In the genomic region with DNA sequence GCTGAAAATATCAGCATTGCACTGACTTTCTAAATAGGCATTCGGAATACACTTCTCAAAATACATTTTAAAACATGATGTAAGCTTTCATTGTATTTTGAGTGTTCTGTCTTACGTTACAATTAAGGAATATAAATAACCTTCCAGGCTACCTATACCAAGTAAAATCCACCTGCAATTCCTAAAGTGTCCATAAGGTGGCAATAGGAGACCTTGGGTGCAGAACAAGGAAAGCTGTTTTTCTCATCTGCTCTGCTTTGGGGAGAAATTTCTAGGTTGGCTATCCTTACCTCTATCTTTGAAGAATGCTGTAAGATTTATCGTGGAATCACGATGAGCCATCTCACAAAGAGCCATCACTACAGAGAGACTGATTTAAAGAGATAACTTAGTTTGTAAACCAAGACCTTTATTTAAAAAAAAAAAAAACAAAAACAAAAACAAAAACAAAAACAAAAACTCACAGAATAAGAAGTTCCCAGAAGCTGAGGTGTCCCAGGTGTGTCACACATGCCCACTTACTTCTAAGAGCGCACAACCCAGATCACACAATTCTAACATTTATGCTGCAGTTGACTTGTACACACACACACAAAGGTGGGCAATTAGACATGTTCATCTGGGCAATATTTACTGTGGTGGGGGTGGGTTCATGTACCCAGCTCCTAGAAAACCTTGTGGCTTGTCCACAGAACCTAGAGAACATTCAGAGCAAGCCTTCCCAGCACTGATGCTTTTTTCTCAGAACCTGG, we compare ENCODE assay signal across 9 mouse cellular contexts.
DNase-seq lines count a peak whose midpoint lies in the region; ATAC-seq and TF ChIP-seq lines count a peak whose summit lies in the region.
"Had no signal": no experiment of that assay in that cellular context is flagged by ENCODE, and none has a peak within 500 bp of the region (broad histone marks: within the 10 kb centered on the region; RNA-seq: fewer than 3 reads in every experiment).

No protein-coding gene starts in this region.

- dilution Hi-C loops in CH12.LX (cut with MboI; ENCODE audit: extremely low pct_ligation_motif_present, extremely low pct_unique_long_range_greater_than_20kb, low sequenced_read_pairs): no loop called here

- 34% methylated on average over 5 of the region's 5 CpGs for WGBS in hindbrain, embryonic 13.5 days

- TF ChIP-seq CTCF in CH12.LX (conservative IDR thresholded peaks at IDR 0.05 in 1 of 2, IDR thresholded peaks at IDR 0.05 in 1 of 2; ENCODE audit: low read depth in 2 of 2, low read length in 2 of 2): peak; percentile 75 to 85

- no peak overlapping the region for H3K27ac ChIP-seq in CH12.LX (ENCODE audit: insufficient read depth, low read depth)
- no peak overlapping the region for H3K27ac ChIP-seq in hindbrain, embryonic 13.5 days
- H3K27ac ChIP-seq: embryonic facial prominence, embryonic 13.5 days had no signal

- no peaks in the 10 kb centered on the region for H3K36me3 ChIP-seq in CH12.LX (replicated peaks in 1 of 2; ENCODE audit: control insufficient read depth in 1 of 2, insufficient read depth in 1 of 2, low read length in 1 of 2)
- no peaks in the 10 kb centered on the region for H3K36me3 ChIP-seq in hindbrain, embryonic 13.5 days
- H3K36me3 ChIP-seq: embryonic facial prominence, embryonic 13.5 days had no signal

- no peaks in the 10 kb centered on the region for H3K9me3 ChIP-seq in CH12.LX (replicated peaks; ENCODE audit: low read length)
- no peaks in the 10 kb centered on the region for H3K9me3 ChIP-seq in hindbrain, embryonic 13.5 days
- H3K9me3 ChIP-seq: embryonic facial prominence, embryonic 13.5 days had no signal

- H3K4me1 ChIP-seq in CH12.LX (ENCODE audit: control insufficient read depth in 1 of 2, insufficient read depth in 2 of 2): no peaks in the 10 kb centered on the region
- H3K4me1 ChIP-seq in hindbrain, embryonic 13.5 days (replicated peaks): no peaks in the 10 kb centered on the region
- H3K4me1 ChIP-seq: embryonic facial prominence, embryonic 13.5 days had no signal

- no peaks in the 10 kb centered on the region for H3K79me2 ChIP-seq in CH12.LX (replicated peaks; ENCODE audit: control insufficient read depth, extremely low read depth, insufficient read depth, poor library complexity, severe bottlenecking)

- TF ChIP-seq POLR2A in CH12.LX (IDR thresholded peaks at IDR 0.05; ENCODE audit: low read depth, low read length): no peak

- in situ Hi-C loops in CH12.LX (cut with MboI; ENCODE audit: low pct_ligation_motif_present, low pct_unique_long_range_greater_than_20kb, low sequenced_read_pairs): loop anchor here (25.0 kb wide), 1 partner anchor 376 kb away; a partner anchor contains a TSS

- H3K4me2 ChIP-seq in CH12.LX (ENCODE audit: insufficient read depth, low read depth, poor library complexity, severe bottlenecking): no peak overlapping the region
- H3K4me2 ChIP-seq in hindbrain, embryonic 13.5 days: no peak overlapping the region
- H3K4me2 ChIP-seq: embryonic facial prominence, embryonic 13.5 days had no signal

- TF ChIP-seq EP300 in CH12.LX (IDR thresholded peaks at IDR 0.05; ENCODE audit: low read length): no peak

- H3K4me3 ChIP-seq in CH12.LX (replicated peaks in 1 of 3; ENCODE audit: low read depth in 2 of 3, low read length in 2 of 3, poor library complexity in 1 of 3): no peak overlapping the region
- no peak overlapping the region for H3K4me3 ChIP-seq in hindbrain, embryonic 13.5 days
- H3K4me3 ChIP-seq: embryonic facial prominence, embryonic 13.5 days had no signal

- peak; percentile 95 for TF ChIP-seq RAD21 in CH12.LX (IDR thresholded peaks at IDR 0.05; ENCODE audit: low read depth, low read length)

- peak; percentile 75 for ATAC-seq in hindbrain, embryonic 13.5 days (ENCODE audit: low FRiP score)

- peak; percentile 68 for DNase-seq in kidney, adult 9 months
- no peak for DNase-seq in kidney, postnatal 4 days
- peak; percentile 65 for DNase-seq in CH12.LX (ENCODE audit: extremely low read depth)
- DNase-seq in c-Kit-positive CD71-positive TER-119-negative erythroid progenitor cells, embryonic 14.5 days (ENCODE audit: low read depth): peak; percentile 28
- peak; percentile 74 for DNase-seq in lung, postnatal 36 days
- DNase-seq in natural killer cell, adult 2 months (ENCODE audit: low spot score in 2 of 2): no peak
- no peak for DNase-seq in spleen, adult 18-20 months

- H3K9ac ChIP-seq in CH12.LX (ENCODE audit: insufficient read depth, low read depth): no peak overlapping the region; the same call in 1 of the 2 replicates
- H3K9ac ChIP-seq in hindbrain, embryonic 13.5 days: no peak overlapping the region
- H3K9ac ChIP-seq: embryonic facial prominence, embryonic 13.5 days had no signal

- peaks cover 8% of the 10 kb centered on the region for H3K27me3 ChIP-seq in CH12.LX (replicated peaks)
- H3K27me3 ChIP-seq in hindbrain, embryonic 13.5 days: no peaks in the 10 kb centered on the region
- H3K27me3 ChIP-seq: embryonic facial prominence, embryonic 13.5 days had no signal

TF ChIP-seq in CH12.LX, 34 proteins besides CTCF, POLR2A, EP300 and RAD21:
- peak; percentile 84 for TF ChIP-seq SMC3 (IDR thresholded peaks at IDR 0.05; ENCODE audit: low read depth, low read length)
- TF ChIP-seq ZC3H11A (IDR thresholded peaks at IDR 0.05; ENCODE audit: low read depth, low read length): peak; percentile 60; the same call in 1 of the 2 replicates
- no peak for TF ChIP-seq USF2 (conservative IDR thresholded peaks at IDR 0.05; ENCODE audit: low read depth, low read length)

Comparison
In these comparisons a context has a peak if more than half of its experiments do, and no peak if none do; other contexts are left out.
1. DNase-seq: peak in kidney, adult 9 months (single experiment), CH12.LX (single experiment), c-Kit-positive CD71-positive TER-119-negative erythroid progenitor cells, embryonic 14.5 days (single experiment) and lung, postnatal 36 days (single experiment); none in kidney, postnatal 4 days (0 of 2), natural killer cell, adult 2 months (0 of 2) and spleen, adult 18-20 months (0 of 2).